Mouse (Mus musculus) forebrain, embryonic 12.5 days (tissue): ENCODE measurements around the gene Slc35b2. TPM values are rescaled to one million over a fixed set of nuclear protein-coding genes. Genes with fewer than 3 reads are reported as not detected.

Experiments used
- ATAC-seq: fragments of 200-750 bp; cut with Nextera tagmentation; 2 replicates; pipeline ENCODE4 v1.8.0; 2017; ENCODE audit warnings: moderate TSS enrichment; ENCODE audit not compliant: low FRiP score
- H3K27ac ChIP-seq: fragments of 300-500 bp; sonication (generic); 2 replicates; pipeline ENCODE4 v1.5.1; 2016; ENCODE audit warnings: mild to moderate bottlenecking
- H3K27me3 ChIP-seq: fragments of 300-500 bp; sonication (generic); 2 replicates; pipeline ENCODE4 v1.6.1; 2016; ENCODE audit warnings: mild to moderate bottlenecking
- H3K36me3 ChIP-seq: fragments of 300-500 bp; sonication (generic); replicated peaks from 2 replicates; pipeline ENCODE4 v1.6.1; 2016; ENCODE audit warnings: mild to moderate bottlenecking
- H3K4me1 ChIP-seq: fragments of 300-500 bp; sonication (generic); 2 replicates; pipeline ENCODE4 v1.6.1; 2016
- H3K4me2 ChIP-seq: fragments of 300-500 bp; sonication (generic); 2 replicates; pipeline ENCODE4 v1.6.1; 2016; ENCODE audit warnings: mild to moderate bottlenecking, moderate library complexity
- H3K4me3 ChIP-seq: fragments of 300-500 bp; sonication (generic); replicated peaks from 2 replicates; pipeline ENCODE4 v1.5.1; 2016; ENCODE audit warnings: mild to moderate bottlenecking
- H3K9ac ChIP-seq: fragments of 300-500 bp; sonication (generic); 2 replicates; pipeline ENCODE4 v1.6.1; 2016; ENCODE audit warnings: mild to moderate bottlenecking
- H3K9me3 ChIP-seq: fragments of 300-500 bp; sonication (generic); 2 replicates; pipeline ENCODE4 v1.6.1; 2016
- WGBS: fragments of 180-500 bp; shearing (Covaris S2); methylation state at CpG from one replicate; pipeline ENCODE4 v1.1.7; 2016; 5-methylcytosine and 5-hydroxymethylcytosine counted together
- polyA plus RNA-seq: library from polyadenylated mRNA; unstranded; fragments of >200 nt; fragmentation: Nextera tagmentation; extraction: Ambion mirVana; gene quantifications from 2 replicates; pipeline ENCODE4 v1.2.1, GENCODE M21; 2016

Gene Slc35b2
- polyA plus RNA-seq, 1 experiment from 2014 or later, result 91.7 TPM

GRCm38 (mm10) chr17:45572103-45573086 is 8.7 kb downstream of the Slc35b2 start:
- Histone ChIP-seq H3K27ac (peak overlapping the region; percentile 98), H3K9me3 (no peaks in the 10 kb centered on the region), H3K36me3 (peaks cover 44% of the 10 kb centered on the region), H3K27me3 (no peaks in the 10 kb centered on the region), H3K4me2 (peak overlapping the region; percentile 81), H3K9ac (peak overlapping the region; percentile 95), H3K4me3 (peak overlapping the region; percentile 97), H3K4me1 (peaks cover 46% of the 10 kb centered on the region)
- under 1% methylated on average over 57 of the region's 57 CpGs for WGBS
- peak; percentile 62 for ATAC-seq

GRCm38 (mm10) chr17:45573087-45573779 is 9.6 kb downstream of the Slc35b2 start, which contains the start of gene Hsp90ab1:
TSS of gene Hsp90ab1 (minus strand) at chr17:45573271.
- no peaks in the 10 kb centered on the region for H3K27me3 ChIP-seq
- ATAC-seq, result peak; percentile 89
- peak within 1 kb of the TSS; percentile 98 for H3K27ac ChIP-seq
- H3K4me2 ChIP-seq, result peak within 1 kb of the TSS; percentile 81
- under 1% methylated on average over 41 of the region's 41 CpGs for WGBS
- peak within 1 kb of the TSS; percentile 95 for H3K9ac ChIP-seq
- H3K4me1 ChIP-seq, result peaks cover 41% of the 10 kb centered on the region
- H3K36me3 ChIP-seq, result peaks cover 36% of the 10 kb centered on the region
- H3K4me3 ChIP-seq, result peak within 1 kb of the TSS; percentile 97
- no peaks in the 10 kb centered on the region for H3K9me3 ChIP-seq

- 0% methylated on average over 18 of the region's 18 CpGs for WGBS
- peaks cover 30% of the 10 kb centered on the region for H3K36me3 ChIP-seq
- H3K27ac ChIP-seq, result peak overlapping the region; percentile 98
- peaks cover 36% of the 10 kb centered on the region for H3K4me1 ChIP-seq
- peak overlapping the region; percentile 81 for H3K4me2 ChIP-seq
- H3K9ac ChIP-seq, result peak overlapping the region; percentile 95
- peak overlapping the region; percentile 97 for H3K4me3 ChIP-seq
- no peaks in the 10 kb centered on the region for H3K9me3 ChIP-seq
- H3K27me3 ChIP-seq, result no peaks in the 10 kb centered on the region
- peak; percentile 75 for ATAC-seq
These were observed 10.1 kb downstream of the Slc35b2 start for GRCm38 (mm10) chr17:45573780-45574123.

- Histone ChIP-seq H3K27me3 (no peaks in the 10 kb centered on the region), H3K9me3 (no peaks in the 10 kb centered on the region), H3K9ac (peak overlapping the region; percentile 95), H3K36me3 (peaks cover 25% of the 10 kb centered on the region), H3K4me1 (peaks cover 31% of the 10 kb centered on the region), H3K4me2 (peak overlapping the region; percentile 81), H3K4me3 (peak overlapping the region; percentile 97), H3K27ac (peak overlapping the region; percentile 98)
- peak; percentile 31 for ATAC-seq
- 2% methylated on average over 17 of the region's 17 CpGs for WGBS
These were observed 10.6 kb downstream of the Slc35b2 start for GRCm38 (mm10) chr17:45574129-45574761.

- Histone ChIP-seq H3K4me2 (peak overlapping the region; percentile 81; the same call in 1 of the 2 replicates), H3K9ac (0 out of 2 replicates have a peak overlapping the region, but pooled peaks have one; percentile 7), H3K36me3 (peaks cover 15% of the 10 kb centered on the region), H3K4me3 (no peak overlapping the region), H3K4me1 (peaks cover 25% of the 10 kb centered on the region), H3K27ac (peak overlapping the region; percentile 98), H3K27me3 (no peaks in the 10 kb centered on the region), H3K9me3 (no peaks in the 10 kb centered on the region)
- no peak for ATAC-seq
- WGBS, result 90% methylated on average over 8 of the region's 8 CpGs
These were observed 11.6 kb downstream of the Slc35b2 start for GRCm38 (mm10) chr17:45575123-45575897.

- peaks cover 14% of the 10 kb centered on the region for H3K4me1 ChIP-seq
- H3K4me3 ChIP-seq, result no peak overlapping the region
- no peak overlapping the region for H3K4me2 ChIP-seq
- ATAC-seq, result no peak
- H3K27me3 ChIP-seq, result no peaks in the 10 kb centered on the region
- no peak overlapping the region for H3K9ac ChIP-seq
- no peaks in the 10 kb centered on the region for H3K9me3 ChIP-seq
- 60% methylated on average over 5 of the region's 5 CpGs for WGBS
- H3K36me3 ChIP-seq, result no peaks in the 10 kb centered on the region
- H3K27ac ChIP-seq, result no peak overlapping the region
These were observed 14.6 kb downstream of the Slc35b2 start for GRCm38 (mm10) chr17:45578242-45578641.

- H3K9me3 ChIP-seq, result no peaks in the 10 kb centered on the region
- ATAC-seq, result no peak
- 73% methylated on average over 7 of the region's 7 CpGs for WGBS
- H3K36me3 ChIP-seq, result no peaks in the 10 kb centered on the region
- H3K9ac ChIP-seq, result no peak overlapping the region
- H3K27ac ChIP-seq, result no peak overlapping the region
- H3K4me3 ChIP-seq, result no peak overlapping the region
- H3K27me3 ChIP-seq, result no peaks in the 10 kb centered on the region
- no peak overlapping the region for H3K4me2 ChIP-seq
- peaks cover 15% of the 10 kb centered on the region for H3K4me1 ChIP-seq
These were observed 15.2 kb downstream of the Slc35b2 start for GRCm38 (mm10) chr17:45578843-45579242.

- H3K9me3 ChIP-seq, result no peaks in the 10 kb centered on the region
- no peak overlapping the region for H3K4me3 ChIP-seq
- H3K4me1 ChIP-seq, result peaks cover 17% of the 10 kb centered on the region
- H3K36me3 ChIP-seq, result no peaks in the 10 kb centered on the region
- H3K27ac ChIP-seq, result no peak overlapping the region
- H3K9ac ChIP-seq, result no peak overlapping the region
- H3K4me2 ChIP-seq, result no peak overlapping the region
- 88% methylated on average over 4 of the region's 4 CpGs for WGBS
- H3K27me3 ChIP-seq, result no peaks in the 10 kb centered on the region
- ATAC-seq, result no peak
These were observed 15.9 kb downstream of the Slc35b2 start for GRCm38 (mm10) chr17:45579554-45579953.

- H3K4me2 ChIP-seq, result no peak overlapping the region
- no peaks in the 10 kb centered on the region for H3K36me3 ChIP-seq
- 55% methylated on average over 12 of the region's 12 CpGs for WGBS
- H3K9ac ChIP-seq, result no peak overlapping the region
- H3K9me3 ChIP-seq, result no peaks in the 10 kb centered on the region
- no peaks in the 10 kb centered on the region for H3K27me3 ChIP-seq
- peaks cover 27% of the 10 kb centered on the region for H3K4me1 ChIP-seq
- no peak overlapping the region for H3K27ac ChIP-seq
- ATAC-seq, result no peak
- H3K4me3 ChIP-seq, result no peak overlapping the region
These were observed 17.3 kb downstream of the Slc35b2 start for GRCm38 (mm10) chr17:45580958-45581477.

- no peaks in the 10 kb centered on the region; the same call in 1 of the 2 replicates for H3K9me3 ChIP-seq
- ATAC-seq, result no peak
- H3K4me1 ChIP-seq, result peaks cover 28% of the 10 kb centered on the region
- H3K4me3 ChIP-seq, result no peak overlapping the region
- no peak overlapping the region for H3K4me2 ChIP-seq
- 18% methylated on average over 2 of the region's 2 CpGs for WGBS
- no peaks in the 10 kb centered on the region for H3K27me3 ChIP-seq
- no peak overlapping the region for H3K27ac ChIP-seq
- H3K9ac ChIP-seq, result no peak overlapping the region
- 0 out of 2 replicates have a peak, but pooled peaks cover 4% of the 10 kb centered on the region for H3K36me3 ChIP-seq
These were observed 17.9 kb downstream of the Slc35b2 start for GRCm38 (mm10) chr17:45581567-45581983.

- Histone ChIP-seq H3K36me3 (peaks cover 11% of the 10 kb centered on the region), H3K9me3 (no peaks in the 10 kb centered on the region; the same call in 1 of the 2 replicates), H3K27ac (no peak overlapping the region), H3K4me3 (no peak overlapping the region), H3K4me2 (no peak overlapping the region), H3K4me1 (peaks cover 28% of the 10 kb centered on the region), H3K27me3 (no peaks in the 10 kb centered on the region), H3K9ac (no peak overlapping the region)
- no peak for ATAC-seq
- WGBS, result 95% methylated on average over 6 of the region's 6 CpGs
These were observed 18.5 kb downstream of the Slc35b2 start for GRCm38 (mm10) chr17:45582188-45582587.
